Mouse (Mus musculus): ENCODE data around the gene Ccdc141. TPM values are rescaled to one million over a fixed set of nuclear protein-coding genes. Genes with fewer than 3 reads are reported as not detected.

Gene Ccdc141
- polyA plus RNA-seq, 3 experiments from 2014 or later = 1.1 to 2.9 (median 1.1) TPM

- ATAC-seq = no peak
Measured at GRCm38 (mm10) chr2:77173821-77174220, 3.4 kb upstream of the Ccdc141 start.

GRCm38 (mm10) chr2:77173366-77173765, 2.9 kb upstream of the Ccdc141 start:
- no peak for ATAC-seq

GRCm38 (mm10) chr2:77172241-77172671, 1.8 kb upstream of the Ccdc141 start:
- no peak for ATAC-seq

GRCm38 (mm10) chr2:77171444-77172240, 1.2 kb upstream of the Ccdc141 start:
- no peak for ATAC-seq

- ATAC-seq = peak; percentile 64
Measured at GRCm38 (mm10) chr2:77169916-77170632, 362 bp downstream of the Ccdc141 start.

- ATAC-seq = no peak
Measured at GRCm38 (mm10) chr2:77169218-77169617, 1.2 kb downstream of the Ccdc141 start.

GRCm38 (mm10) chr2:77168781-77169180, 1.7 kb downstream of the Ccdc141 start:
- no peak for ATAC-seq

GRCm38 (mm10) chr2:77168081-77168685, 2.3 kb downstream of the Ccdc141 start:
- no peak for ATAC-seq

- ATAC-seq = no peak
Measured at GRCm38 (mm10) chr2:77166366-77166765, 4.1 kb downstream of the Ccdc141 start.

- ATAC-seq = no peak
Measured at GRCm38 (mm10) chr2:77164662-77165061, 5.8 kb downstream of the Ccdc141 start.

GRCm38 (mm10) chr2:77163381-77163780, 7.1 kb downstream of the Ccdc141 start:
- ATAC-seq = no peak

- no peak for ATAC-seq
Measured at GRCm38 (mm10) chr2:77162135-77162534, 8.3 kb downstream of the Ccdc141 start.

GRCm38 (mm10) chr2:77157546-77157945, 12.9 kb downstream of the Ccdc141 start:
- no peak for ATAC-seq

- ATAC-seq = no peak
Measured at GRCm38 (mm10) chr2:77154080-77154479, 16.4 kb downstream of the Ccdc141 start.

- ATAC-seq = no peak
Measured at GRCm38 (mm10) chr2:77151255-77151654, 19.2 kb downstream of the Ccdc141 start.

- no peak for ATAC-seq
Measured at GRCm38 (mm10) chr2:77149576-77149975, 20.9 kb downstream of the Ccdc141 start.

- no peak for ATAC-seq
Measured at GRCm38 (mm10) chr2:77148215-77148614, 22.2 kb downstream of the Ccdc141 start.

- ATAC-seq = no peak
Measured at GRCm38 (mm10) chr2:77146968-77147367, 23.5 kb downstream of the Ccdc141 start.

- ATAC-seq = no peak
Measured at GRCm38 (mm10) chr2:77146291-77146690, 24.1 kb downstream of the Ccdc141 start.

GRCm38 (mm10) chr2:77143536-77143935, 26.9 kb downstream of the Ccdc141 start:
- ATAC-seq = no peak

GRCm38 (mm10) chr2:77138879-77139278, 31.6 kb downstream of the Ccdc141 start:
- no peak for ATAC-seq

GRCm38 (mm10) chr2:77134906-77135305, 35.5 kb downstream of the Ccdc141 start:
- no peak for ATAC-seq

GRCm38 (mm10) chr2:77133407-77133806, 37.0 kb downstream of the Ccdc141 start:
- no peak for ATAC-seq
